Mouse (Mus musculus): ENCODE results near the gene Hectd4. TPM values are rescaled to one million over a fixed set of nuclear protein-coding genes. Genes with fewer than 3 reads are reported as not detected.

Hectd4 gene
- polyA plus RNA-seq, 1 experiment from 2014 or later, result 5.8 TPM

DNA sequence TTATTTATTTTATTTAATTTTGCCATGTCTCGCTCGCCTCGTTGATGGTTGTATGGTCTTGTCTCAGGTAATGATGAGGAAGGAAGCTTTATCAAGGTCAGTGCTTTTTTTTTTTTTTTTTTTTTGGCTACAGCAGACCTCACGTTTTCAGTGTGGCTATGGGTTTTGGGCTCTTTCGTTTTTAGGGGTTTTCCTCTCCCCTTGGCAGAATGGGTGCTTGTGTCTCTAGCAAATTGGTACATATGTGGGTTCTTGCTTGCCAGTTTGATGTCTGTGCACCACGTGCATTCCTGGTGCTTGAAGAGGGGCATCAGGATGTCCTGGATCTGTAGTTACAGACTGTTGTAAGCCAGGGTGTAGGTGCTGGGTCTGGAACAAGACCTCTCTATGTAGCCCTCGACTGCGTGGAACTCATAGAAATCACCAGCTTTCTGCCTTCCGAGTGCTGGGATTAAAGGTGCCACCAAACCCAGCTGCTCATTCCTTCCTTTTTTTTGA is 179.0 kb downstream of the Hectd4 start:
- 50% methylated on average over 9 of the region's 9 CpGs for WGBS
- Histone ChIP-seq H3K9me3 (ENCODE audit: control insufficient read depth, low read length) (no peaks in the 10 kb centered on the region), H3K4me1 (ENCODE audit: control insufficient read depth in 2 of 2, insufficient read depth in 2 of 2, low read length in 2 of 2) (peaks cover 8 to 14% of the 10 kb centered on the region in 2 experiments), H3K36me3 (ENCODE audit: control insufficient read depth, insufficient read depth, low read length) (peaks cover 18% of the 10 kb centered on the region; the same call in 1 of the 2 replicates), H3K27me3 (ENCODE audit: control insufficient read depth, insufficient read depth, low read length) (no peaks in the 10 kb centered on the region), H3K9ac (ENCODE audit: low read length) (peak overlapping the region; percentile 94), H3K4me3 (ENCODE audit: control insufficient read depth in 1 of 2, insufficient read depth in 1 of 2, low read depth in 1 of 2, low read length in 2 of 2) (peak overlapping the region; percentile 10 to 95; a peak in 3 of 4 replicates), H3K27ac (replicated peaks in 1 of 2; ENCODE audit: control insufficient read depth in 1 of 2, insufficient read depth in 1 of 2, low read depth in 2 of 2, low read length in 2 of 2) (no peak overlapping the region), H3K4me2 (ENCODE audit: low read length) (peak overlapping the region; percentile 95)
- ATAC-seq (ENCODE audit: insufficient number of reproducible peaks, insufficient read depth, low FRiP score, low read depth), result no peak

DNA sequence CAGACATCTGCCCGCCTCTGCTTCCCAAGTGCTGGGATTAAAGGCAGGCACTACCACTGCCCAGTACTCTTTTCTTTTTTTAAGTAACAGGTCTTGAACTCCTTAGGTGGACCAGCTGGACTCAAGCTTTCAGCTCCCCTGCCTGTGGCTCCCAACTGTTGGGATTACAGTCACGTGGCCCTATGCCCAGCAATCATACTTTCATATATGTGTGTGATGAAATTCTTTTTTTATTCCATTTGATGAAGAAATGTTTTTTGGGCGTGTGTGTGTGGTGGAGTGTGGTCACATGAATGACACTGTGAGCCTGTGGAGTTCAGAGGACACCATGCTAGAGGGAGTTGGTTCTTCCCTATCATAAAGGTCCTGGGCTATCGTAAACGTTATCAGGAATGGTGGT is 179.5 kb downstream of the Hectd4 start:
- peaks cover 18% of the 10 kb centered on the region; the same call in 1 of the 2 replicates for H3K36me3 ChIP-seq (ENCODE audit: control insufficient read depth, insufficient read depth, low read length)
- no peak overlapping the region for H3K27ac ChIP-seq (replicated peaks in 1 of 2; ENCODE audit: control insufficient read depth in 1 of 2, insufficient read depth in 1 of 2, low read depth in 2 of 2, low read length in 2 of 2)
- H3K9me3 ChIP-seq (ENCODE audit: control insufficient read depth, low read length), result no peaks in the 10 kb centered on the region
- H3K4me1 ChIP-seq (ENCODE audit: control insufficient read depth in 2 of 2, insufficient read depth in 2 of 2, low read length in 2 of 2), result peaks cover 8 to 14% of the 10 kb centered on the region in 2 experiments
- 84% methylated on average over 5 of the region's 5 CpGs for WGBS
- peak overlapping the region; percentile 95; the same call in 1 of the 2 replicates for H3K4me2 ChIP-seq (ENCODE audit: low read length)
- H3K9ac ChIP-seq (ENCODE audit: low read length), result no peak overlapping the region; the same call in 1 of the 2 replicates
- no peak for ATAC-seq (ENCODE audit: insufficient number of reproducible peaks, insufficient read depth, low FRiP score, low read depth)
- H3K4me3 ChIP-seq (ENCODE audit: control insufficient read depth in 1 of 2, insufficient read depth in 1 of 2, low read depth in 1 of 2, low read length in 2 of 2), result no peak overlapping the region
- no peaks in the 10 kb centered on the region for H3K27me3 ChIP-seq (ENCODE audit: control insufficient read depth, insufficient read depth, low read length)

DNA sequence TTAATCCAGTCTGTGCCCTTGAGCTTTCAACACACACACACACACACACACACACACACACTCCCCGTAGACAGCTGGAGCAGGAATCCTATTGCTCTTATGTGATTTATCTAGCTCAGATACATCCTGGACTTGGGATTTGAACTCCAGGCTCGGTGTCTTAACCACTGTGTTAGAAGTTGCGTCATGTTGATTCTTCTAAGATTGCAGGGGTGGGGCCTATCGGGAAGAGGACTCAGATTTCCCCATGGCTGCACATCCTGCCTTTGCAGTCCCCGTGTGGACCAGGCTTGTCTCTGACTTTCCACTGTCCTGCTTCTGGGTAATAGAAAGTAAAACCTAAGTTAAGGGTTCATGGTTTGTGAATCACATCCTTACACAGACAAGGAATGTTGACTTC is 180.0 kb downstream of the Hectd4 start:
- Histone ChIP-seq H3K4me2 (ENCODE audit: low read length) (no peak overlapping the region), H3K4me1 (ENCODE audit: control insufficient read depth in 2 of 2, insufficient read depth in 2 of 2, low read length in 2 of 2) (peaks cover 8 to 18% of the 10 kb centered on the region in 2 experiments), H3K27ac (replicated peaks in 1 of 2; ENCODE audit: control insufficient read depth in 1 of 2, insufficient read depth in 1 of 2, low read depth in 2 of 2, low read length in 2 of 2) (no peak overlapping the region), H3K36me3 (ENCODE audit: control insufficient read depth, insufficient read depth, low read length) (peaks cover 18% of the 10 kb centered on the region; the same call in 1 of the 2 replicates), H3K9ac (ENCODE audit: low read length) (no peak overlapping the region), H3K4me3 (ENCODE audit: control insufficient read depth in 1 of 2, insufficient read depth in 1 of 2, low read depth in 1 of 2, low read length in 2 of 2) (no peak overlapping the region), H3K9me3 (ENCODE audit: control insufficient read depth, low read length) (no peaks in the 10 kb centered on the region), H3K27me3 (ENCODE audit: control insufficient read depth, insufficient read depth, low read length) (no peaks in the 10 kb centered on the region)
- 60% methylated on average over 5 of the region's 5 CpGs for WGBS
- no peak for ATAC-seq (ENCODE audit: insufficient number of reproducible peaks, insufficient read depth, low FRiP score, low read depth)

DNA sequence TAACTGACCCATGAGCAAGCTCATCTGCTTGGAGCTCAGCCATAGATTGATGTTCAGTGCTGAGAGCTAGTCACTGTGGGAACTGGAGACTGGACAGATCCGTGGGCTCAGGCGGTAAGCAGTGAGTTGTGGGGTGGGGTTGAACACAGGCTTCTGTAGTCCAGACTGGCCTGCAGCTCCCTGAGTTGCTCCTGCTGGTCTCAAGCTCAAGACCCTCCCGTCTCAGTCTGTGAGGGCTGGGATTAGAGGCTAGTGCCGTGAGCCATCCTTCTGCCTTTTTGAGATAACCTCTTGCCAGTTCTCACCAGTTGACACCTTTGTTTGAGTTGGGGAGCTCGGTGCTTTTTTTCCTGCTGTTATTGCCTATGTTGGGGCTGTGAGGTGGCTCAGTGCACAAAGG is 180.8 kb downstream of the Hectd4 start:
- H3K9me3 ChIP-seq (ENCODE audit: control insufficient read depth, low read length), result no peaks in the 10 kb centered on the region
- peaks cover 18% of the 10 kb centered on the region; the same call in 1 of the 2 replicates for H3K36me3 ChIP-seq (ENCODE audit: control insufficient read depth, insufficient read depth, low read length)
- WGBS, result 70% methylated on average over 5 of the region's 5 CpGs
- H3K27me3 ChIP-seq (ENCODE audit: control insufficient read depth, insufficient read depth, low read length), result no peaks in the 10 kb centered on the region
- ATAC-seq (ENCODE audit: insufficient number of reproducible peaks, insufficient read depth, low FRiP score, low read depth), result no peak
- no peak overlapping the region for H3K4me2 ChIP-seq (ENCODE audit: low read length)
- no peak overlapping the region for H3K27ac ChIP-seq (replicated peaks in 1 of 2; ENCODE audit: control insufficient read depth in 1 of 2, insufficient read depth in 1 of 2, low read depth in 2 of 2, low read length in 2 of 2)
- no peak overlapping the region; the same call in 1 of the 2 replicates for H3K9ac ChIP-seq (ENCODE audit: low read length)
- no peak overlapping the region for H3K4me3 ChIP-seq (ENCODE audit: control insufficient read depth in 1 of 2, insufficient read depth in 1 of 2, low read depth in 1 of 2, low read length in 2 of 2)
- peaks cover 8 to 18% of the 10 kb centered on the region in 2 experiments for H3K4me1 ChIP-seq (ENCODE audit: control insufficient read depth in 2 of 2, insufficient read depth in 2 of 2, low read length in 2 of 2)

DNA sequence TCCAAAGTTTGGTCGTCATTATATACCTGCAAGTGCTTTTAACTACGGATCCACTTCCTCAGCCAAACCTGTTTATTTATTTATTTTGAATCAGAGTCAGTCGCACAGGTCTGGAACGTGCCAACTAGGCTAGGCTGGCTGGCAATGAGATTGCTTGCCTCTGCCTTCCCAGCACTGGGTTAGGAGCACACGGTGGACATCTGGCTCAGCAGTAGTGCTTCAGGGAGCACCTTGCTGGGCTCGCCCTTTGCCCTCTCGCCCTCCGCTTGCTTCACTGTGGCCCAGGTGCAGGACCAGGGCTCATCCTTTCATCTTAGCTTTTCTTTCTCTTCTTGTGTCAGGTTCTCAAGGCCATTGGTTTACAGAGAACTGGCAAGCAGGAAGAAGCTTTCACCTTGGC is 187.8 kb downstream of the Hectd4 start:
- ATAC-seq (ENCODE audit: insufficient number of reproducible peaks, insufficient read depth, low FRiP score, low read depth), result no peak
- H3K27ac ChIP-seq (replicated peaks in 1 of 2; ENCODE audit: control insufficient read depth in 1 of 2, insufficient read depth in 1 of 2, low read depth in 2 of 2, low read length in 2 of 2), result no peak overlapping the region
- peaks cover 2 to 4% of the 10 kb centered on the region in 2 experiments; a peak in 2 of 4 replicates for H3K4me1 ChIP-seq (ENCODE audit: control insufficient read depth in 2 of 2, insufficient read depth in 2 of 2, low read length in 2 of 2)
- H3K27me3 ChIP-seq (ENCODE audit: control insufficient read depth, insufficient read depth, low read length), result no peaks in the 10 kb centered on the region
- no peak overlapping the region for H3K4me2 ChIP-seq (ENCODE audit: low read length)
- no peak overlapping the region for H3K4me3 ChIP-seq (ENCODE audit: control insufficient read depth in 1 of 2, insufficient read depth in 1 of 2, low read depth in 1 of 2, low read length in 2 of 2)
- peaks cover 61% of the 10 kb centered on the region for H3K36me3 ChIP-seq (ENCODE audit: control insufficient read depth, insufficient read depth, low read length)
- no peak overlapping the region for H3K9ac ChIP-seq (ENCODE audit: low read length)
- no peaks in the 10 kb centered on the region for H3K9me3 ChIP-seq (ENCODE audit: control insufficient read depth, low read length)
- 88% methylated on average over 8 of the region's 8 CpGs for WGBS

DNA sequence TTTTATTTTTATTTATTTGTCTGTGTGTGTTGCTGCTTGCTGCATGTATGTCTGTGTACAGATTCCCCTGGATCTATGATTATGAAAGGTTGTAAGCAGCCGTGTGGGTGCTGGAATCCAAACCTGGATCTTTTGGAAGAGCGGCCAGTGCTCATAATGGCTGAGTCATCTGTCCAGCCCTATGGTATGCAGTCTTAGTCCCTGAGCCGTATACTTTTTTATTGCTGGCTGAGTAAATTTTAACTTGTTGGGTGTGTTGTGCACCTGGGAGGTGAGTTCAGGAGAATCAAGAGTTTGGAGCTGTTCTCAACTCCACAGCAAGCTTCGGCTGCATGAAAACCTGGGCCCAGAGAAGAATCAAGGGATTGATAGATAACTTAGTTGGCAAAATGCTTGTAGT is 191.0 kb downstream of the Hectd4 start:
- no peaks in the 10 kb centered on the region for H3K9me3 ChIP-seq (ENCODE audit: control insufficient read depth, low read length)
- no peak overlapping the region for H3K9ac ChIP-seq (ENCODE audit: low read length)
- no peaks in the 10 kb centered on the region for H3K4me1 ChIP-seq (ENCODE audit: control insufficient read depth in 2 of 2, insufficient read depth in 2 of 2, low read length in 2 of 2)
- 87% methylated on average over 4 of the region's 4 CpGs for WGBS
- no peak overlapping the region for H3K4me2 ChIP-seq (ENCODE audit: low read length)
- no peak for ATAC-seq (ENCODE audit: insufficient number of reproducible peaks, insufficient read depth, low FRiP score, low read depth)
- H3K36me3 ChIP-seq (ENCODE audit: control insufficient read depth, insufficient read depth, low read length), result peaks cover 91% of the 10 kb centered on the region
- H3K4me3 ChIP-seq (ENCODE audit: control insufficient read depth in 1 of 2, insufficient read depth in 1 of 2, low read depth in 1 of 2, low read length in 2 of 2), result no peak overlapping the region
- H3K27me3 ChIP-seq (ENCODE audit: control insufficient read depth, insufficient read depth, low read length), result no peaks in the 10 kb centered on the region
- no peak overlapping the region for H3K27ac ChIP-seq (replicated peaks in 1 of 2; ENCODE audit: control insufficient read depth in 1 of 2, insufficient read depth in 1 of 2, low read depth in 2 of 2, low read length in 2 of 2)

Other genes with a start within 250 kb of the Hectd4 start
- not detected in 2 replicates for gene Rph3a, start 210.1 kb upstream of the Hectd4 start, polyA plus RNA-seq (2014; fragmentation: Nextera tagmentation; extraction: Ambion mirVana)
- gene Ptpn11, start 28.8 kb upstream of the Hectd4 start, polyA plus RNA-seq (2014; fragmentation: Nextera tagmentation; extraction: Ambion mirVana), result 22.5 and 25.6 TPM in 2 replicates
- gene Rpl6, start 15.7 kb upstream of the Hectd4 start, polyA plus RNA-seq (2014; fragmentation: Nextera tagmentation; extraction: Ambion mirVana), result 386 and 413 TPM in 2 replicates
- 70.7 and 71.3 TPM in 2 replicates for gene Trafd1, start 165.4 kb downstream of the Hectd4 start, polyA plus RNA-seq (2014; fragmentation: Nextera tagmentation; extraction: Ambion mirVana)
- gene Naa25, start 177.7 kb downstream of the Hectd4 start, polyA plus RNA-seq (2014; fragmentation: Nextera tagmentation; extraction: Ambion mirVana), result 30.9 and 32.8 TPM in 2 replicates
- 4.2 TPM in 2 replicates for gene Tmem116, start 231.7 kb downstream of the Hectd4 start, polyA plus RNA-seq (2014; fragmentation: Nextera tagmentation; extraction: Ambion mirVana)
- gene Erp29, start 232.3 kb downstream of the Hectd4 start, polyA plus RNA-seq (2014; fragmentation: Nextera tagmentation; extraction: Ambion mirVana), result 121 and 123 TPM in 2 replicates